In genomic region chr8:57611419-57611977, GRCm38 (mm10) we compare ENCODE assay signal across 10 mouse cellular contexts. TPM values are rescaled to one million over a fixed set of nuclear protein-coding genes. Genes with fewer than 3 reads are reported as not detected.
A peak's percentile ranks its signal among the peaks of the same experiment; 100 is the strongest.
DNase-seq lines count a peak whose midpoint lies in the region; ATAC-seq lines count a peak whose summit lies in the region.
"Had no signal": no experiment of that assay in that cellular context is flagged by ENCODE, and none has a peak within 500 bp of the region (broad histone marks: within the 10 kb centered on the region; RNA-seq: fewer than 3 reads in every experiment).

No protein-coding gene starts in this region.

- ATAC-seq in embryonic facial prominence, embryonic 13.5 days (ENCODE audit: insufficient number of reproducible peaks, insufficient read depth, low FRiP score, low TSS enrichment, low read depth): peak; percentile 48; the same call in 1 of the 2 replicates
- no peak for ATAC-seq in liver, embryonic 11.5 days (replicated peaks; ENCODE audit: low FRiP score)
- ATAC-seq in liver, embryonic 12.5 days: no peak

- no peaks in the 10 kb centered on the region for H3K27me3 ChIP-seq in embryonic facial prominence, embryonic 13.5 days
- H3K27me3 ChIP-seq in embryonic facial prominence, embryonic 10.5 days (replicated peaks; ENCODE audit: low read depth, poor library complexity, severe bottlenecking): no peaks in the 10 kb centered on the region
- H3K27me3 ChIP-seq in liver, embryonic 11.5 days (replicated peaks; ENCODE audit: control insufficient read depth, insufficient read depth, low read length): no peaks in the 10 kb centered on the region
- no peaks in the 10 kb centered on the region for H3K27me3 ChIP-seq in liver, embryonic 12.5 days (replicated peaks)

- H3K27ac ChIP-seq in embryonic facial prominence, embryonic 13.5 days: peak overlapping the region; percentile 22; the same call in 1 of the 2 replicates
- no peak overlapping the region for H3K27ac ChIP-seq in embryonic facial prominence, embryonic 10.5 days (replicated peaks)
- no peak overlapping the region for H3K27ac ChIP-seq in liver, embryonic 11.5 days (ENCODE audit: low read depth, low read length)
- no peak overlapping the region for H3K27ac ChIP-seq in liver, embryonic 12.5 days

- intact Hi-C loops in heart, postnatal 10 days (cut with DNase I): no loop called here

- no peak overlapping the region for H3K4me3 ChIP-seq in embryonic facial prominence, embryonic 13.5 days
- H3K4me3 ChIP-seq in embryonic facial prominence, embryonic 10.5 days: no peak overlapping the region
- H3K4me3 ChIP-seq in liver, embryonic 11.5 days (ENCODE audit: low read depth, low read length): no peak overlapping the region
- H3K4me3 ChIP-seq in liver, embryonic 12.5 days: no peak overlapping the region
- H3K4me3 ChIP-seq: erythroblast, embryonic 14.5 days had no signal

- no peak overlapping the region for H3K9ac ChIP-seq in embryonic facial prominence, embryonic 13.5 days
- H3K9ac ChIP-seq in liver, embryonic 11.5 days (ENCODE audit: low read depth, low read length): no peak overlapping the region
- no peak overlapping the region for H3K9ac ChIP-seq in liver, embryonic 12.5 days

- peaks cover 38% of the 10 kb centered on the region for H3K4me1 ChIP-seq in embryonic facial prominence, embryonic 13.5 days
- H3K4me1 ChIP-seq in embryonic facial prominence, embryonic 10.5 days: peaks cover 22% of the 10 kb centered on the region
- H3K4me1 ChIP-seq in liver, embryonic 11.5 days (replicated peaks; ENCODE audit: control insufficient read depth, insufficient read depth, low read length): peaks cover 10% of the 10 kb centered on the region
- peaks cover 28% of the 10 kb centered on the region for H3K4me1 ChIP-seq in liver, embryonic 12.5 days

- no peaks in the 10 kb centered on the region for H3K36me3 ChIP-seq in embryonic facial prominence, embryonic 13.5 days
- no peaks in the 10 kb centered on the region for H3K36me3 ChIP-seq in embryonic facial prominence, embryonic 10.5 days (replicated peaks)
- H3K36me3 ChIP-seq in liver, embryonic 11.5 days (ENCODE audit: control insufficient read depth, insufficient read depth, low read length): no peaks in the 10 kb centered on the region
- no peaks in the 10 kb centered on the region for H3K36me3 ChIP-seq in liver, embryonic 12.5 days

- H3K4me2 ChIP-seq in embryonic facial prominence, embryonic 13.5 days: no peak overlapping the region
- H3K4me2 ChIP-seq in liver, embryonic 11.5 days: peak overlapping the region; percentile 22
- H3K4me2 ChIP-seq in liver, embryonic 12.5 days: no peak overlapping the region
- H3K4me2 ChIP-seq: midbrain, embryonic 11.5 days had no signal

- 19% methylated on average over 7 of the region's 7 CpGs for WGBS in embryonic facial prominence, embryonic 13.5 days
- WGBS in embryonic facial prominence, embryonic 10.5 days: 21% methylated on average over 7 of the region's 7 CpGs
- 25% methylated on average over 7 of the region's 7 CpGs for WGBS in liver, embryonic 11.5 days
- 24% methylated on average over 7 of the region's 7 CpGs for WGBS in liver, embryonic 12.5 days (ENCODE audit: insufficient replicate concordance)

- H3K9me3 ChIP-seq in embryonic facial prominence, embryonic 13.5 days: no peaks in the 10 kb centered on the region
- no peaks in the 10 kb centered on the region for H3K9me3 ChIP-seq in embryonic facial prominence, embryonic 10.5 days
- no peaks in the 10 kb centered on the region for H3K9me3 ChIP-seq in liver, embryonic 11.5 days (ENCODE audit: control insufficient read depth, low read length)
- no peaks in the 10 kb centered on the region for H3K9me3 ChIP-seq in liver, embryonic 12.5 days (replicated peaks)

- DNase-seq in embryonic facial prominence, embryonic 10.5 days (ENCODE audit: low spot score): no peak
- DNase-seq in liver, embryonic 11.5 days (ENCODE audit: low spot score): no peak
- peak; percentile 9 to 22 for DNase-seq in heart, postnatal 10 days
- peak; percentile 19 for DNase-seq in skeletal muscle tissue, adult 2 months (ENCODE audit: low read depth, low spot score)
- DNase-seq in frontal cortex, adult 2 months (ENCODE audit: extremely low spot score in 1 of 2, low spot score in 1 of 2): no peak
- no peak for DNase-seq in right cerebral cortex, postnatal 25 days

RNA-seq across cellular contexts. Expression of gene Galnt7, which starts 41.3 kb away (rescaled TPM):
- 15.7 and 17.0 TPM in 2 replicates for polyA plus RNA-seq in embryonic facial prominence, embryonic 13.5 days (2015; fragmentation: Nextera tagmentation; extraction: Ambion mirVana)
- polyA plus RNA-seq in embryonic facial prominence, embryonic 10.5 days (2016; fragmentation: Nextera tagmentation; extraction: Ambion mirVana): 23.2 and 24.1 TPM in 2 replicates
- polyA plus RNA-seq in liver, embryonic 11.5 days (2014; fragmentation: Nextera tagmentation; extraction: Ambion mirVana): 17.4 and 22.6 TPM in 2 replicates
- polyA plus RNA-seq in liver, embryonic 12.5 days (2016; fragmentation: Nextera tagmentation; extraction: Ambion mirVana): 10.0 and 10.3 TPM in 2 replicates
- total RNA-seq in heart, postnatal 10 days (2021): 1 to 10 TPM; 5.7 to 6.5 TPM
- 6.8 and 8.9 TPM in 2 replicates for polyA plus RNA-seq in frontal cortex, adult 2 months (2012; rRNA removed)
- polyA plus RNA-seq: erythroblast, embryonic 14.5 days had no signal

Comparison
In these comparisons a context has a peak if more than half of its experiments do, and no peak if none do; other contexts are left out.
1. DNase-seq: peak in heart, postnatal 10 days (2 of 2) and skeletal muscle tissue, adult 2 months (single experiment); none in embryonic facial prominence, embryonic 10.5 days (single experiment), liver, embryonic 11.5 days (single experiment), frontal cortex, adult 2 months (0 of 2) and right cerebral cortex, postnatal 25 days (single experiment).